Mouse (Mus musculus): Measurements from ENCODE around the gene Klra10.
"Not testable (repeated sequence)": the region's sequence is repeated elsewhere in the genome, so short reads cannot be mapped to it uniquely, and the experiment has no call there.

The Klra10 gene

GRCm38 (mm10) chr6:130281828-130282227, at the start of gene Klra10:
TSS of gene Klra10 (minus strand) at chr6:130281928.
- DNase-seq (ENCODE audit: low read depth, low spot score), result not testable (repeated sequence)

- DNase-seq (ENCODE audit: low read depth, low spot score), result no peak
Observed at GRCm38 (mm10) chr6:130287984-130288649, 6.4 kb upstream of the Klra10 start.

GRCm38 (mm10) chr6:130255326-130255725, 26.4 kb downstream of the Klra10 start:
- DNase-seq (ENCODE audit: low read depth, low spot score), result peak; percentile 50

GRCm38 (mm10) chr6:130237536-130237935, 44.2 kb downstream of the Klra10 start:
- no peak for DNase-seq (ENCODE audit: low read depth, low spot score)

- DNase-seq (ENCODE audit: low read depth, low spot score), result no peak
Observed at GRCm38 (mm10) chr6:130236635-130237034, 45.1 kb downstream of the Klra10 start.

GRCm38 (mm10) chr6:130233222-130233621, 48.5 kb downstream of the Klra10 start, which contains the start of gene Klra7:
TSS of gene Klra7 (minus strand) at chr6:130233322.
- no peak for DNase-seq (ENCODE audit: low read depth, low spot score)
